8 mouse cellular contexts compared by ENCODE assay signal in the genomic region with DNA sequence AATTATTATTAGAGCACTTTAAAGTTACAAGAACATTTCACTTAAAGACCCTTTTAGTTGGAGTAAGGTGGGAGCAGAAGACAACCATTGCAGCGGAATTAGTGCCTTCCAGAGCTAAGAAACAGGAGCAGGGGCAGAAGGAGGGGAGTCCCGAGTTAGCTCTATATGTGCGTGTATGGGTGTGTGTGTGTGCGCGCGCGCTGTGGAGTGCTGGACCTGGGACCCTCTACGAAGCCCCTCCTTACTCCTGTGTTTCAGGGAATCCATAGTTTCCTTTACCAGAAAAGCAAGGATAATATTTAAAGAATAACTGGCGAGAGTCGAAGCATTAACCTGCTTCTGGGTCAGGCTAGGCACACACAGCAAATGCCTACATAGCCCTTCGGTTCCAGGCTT. TPM values are rescaled to one million over a fixed set of nuclear protein-coding genes. Genes with fewer than 3 reads are reported as not detected.
DNase-seq lines count a peak whose midpoint lies in the region; ATAC-seq and TF ChIP-seq lines count a peak whose summit lies in the region.

No protein-coding gene starts in this region.

- no peak for TF ChIP-seq POLR2A in limb, embryonic 14.5 days (IDR thresholded peaks at IDR 0.05; ENCODE audit: borderline replicate concordance, extremely low read depth, insufficient read depth, insufficient read length)

- peak overlapping the region; percentile 80 for H3K27ac ChIP-seq in kidney, embryonic 14.5 days (ENCODE audit: low read depth, low read length)
- H3K27ac ChIP-seq in ES-E14 (ENCODE audit: insufficient read depth, low read depth, low read length, poor library complexity, severe bottlenecking) = no peak overlapping the region
- peak overlapping the region; percentile 97 for H3K27ac ChIP-seq in forebrain, embryonic 10.5 days
- peak overlapping the region; percentile 53 for H3K27ac ChIP-seq in limb, embryonic 14.5 days (replicated peaks; ENCODE audit: low read depth, low read length)

- in situ Hi-C loops in ES-E14 (cut with MboI; ENCODE audit: low sequenced_read_pairs in 2 of 2, unreplicated experiment in 2 of 2) = no loop called here

- peaks cover 8% of the 10 kb centered on the region for H3K9me3 ChIP-seq in kidney, embryonic 14.5 days (ENCODE audit: control insufficient read depth, low read length)
- H3K9me3 ChIP-seq in ES-E14 (ENCODE audit: control insufficient read depth, insufficient read depth, low read depth, low read length) = no peaks in the 10 kb centered on the region
- H3K9me3 ChIP-seq in forebrain, embryonic 10.5 days = peaks cover 13% of the 10 kb centered on the region
- peaks cover 10% of the 10 kb centered on the region for H3K9me3 ChIP-seq in limb, embryonic 14.5 days (ENCODE audit: control insufficient read depth, low read length)

- H3K36me3 ChIP-seq in kidney, embryonic 14.5 days (ENCODE audit: control insufficient read depth, insufficient read depth, low read length) = peaks cover 17% of the 10 kb centered on the region; the same call in 1 of the 2 replicates
- H3K36me3 ChIP-seq in ES-E14 (ENCODE audit: control insufficient read depth, insufficient read depth, low read length, poor library complexity, severe bottlenecking) = 0 out of 2 replicates have a peak, but pooled peaks cover 5% of the 10 kb centered on the region
- peaks cover 29% of the 10 kb centered on the region for H3K36me3 ChIP-seq in forebrain, embryonic 10.5 days (replicated peaks)
- H3K36me3 ChIP-seq in limb, embryonic 14.5 days (ENCODE audit: control insufficient read depth, insufficient read depth, low read length) = peaks cover 9% of the 10 kb centered on the region

- peak overlapping the region; percentile 90 for H3K4me3 ChIP-seq in kidney, embryonic 14.5 days (ENCODE audit: low read length)
- H3K4me3 ChIP-seq in ES-E14 (ENCODE audit: insufficient read depth in 1 of 2, low read depth in 1 of 2, low read length in 2 of 2, poor library complexity in 1 of 2, severe bottlenecking in 1 of 2) = peak overlapping the region; percentile 87 to 100
- H3K4me3 ChIP-seq in forebrain, embryonic 10.5 days = peak overlapping the region; percentile 97
- peak overlapping the region; percentile 87 for H3K4me3 ChIP-seq in limb, embryonic 14.5 days (replicated peaks; ENCODE audit: low read length)

- WGBS in kidney, embryonic 14.5 days = 2% methylated on average over 11 of the region's 11 CpGs
- 5% methylated on average over 11 of the region's 11 CpGs for WGBS in forebrain, embryonic 10.5 days
- 2% methylated on average over 11 of the region's 11 CpGs for WGBS in limb, embryonic 14.5 days

- no peak for DNase-seq in kidney, adult 11 months
- no peak for DNase-seq in ES-E14 (ENCODE audit: low read depth, low spot score)
- no peak for DNase-seq in forebrain, embryonic 10.5 days (ENCODE audit: extremely low spot score, low spot score)
- no peak for DNase-seq in limb, embryonic 14.5 days (ENCODE audit: low spot score)
- no peak for DNase-seq in ovary, postnatal 36 days (ENCODE audit: low spot score)
- no peak for DNase-seq in layer of hippocampus, adult 11-12 months (ENCODE audit: low spot score)
- no peak for DNase-seq in frontal cortex, postnatal 25 days (ENCODE audit: low spot score in 2 of 2)

- peak overlapping the region; percentile 89 for H3K9ac ChIP-seq in kidney, embryonic 14.5 days (ENCODE audit: low read depth, low read length)
- peak overlapping the region; percentile 54 for H3K9ac ChIP-seq in ES-E14 (ENCODE audit: insufficient read depth, low read depth, low read length, poor library complexity, severe bottlenecking)
- H3K9ac ChIP-seq in limb, embryonic 14.5 days (ENCODE audit: low read depth, low read length, severe bottlenecking) = peak overlapping the region; percentile 79

- ATAC-seq in kidney, embryonic 14.5 days (ENCODE audit: low FRiP score, low TSS enrichment) = peak; percentile 38
- ATAC-seq in limb, embryonic 14.5 days (ENCODE audit: low FRiP score, low read depth) = peak; percentile 39; the same call in 1 of the 2 replicates

- no peaks in the 10 kb centered on the region for H3K27me3 ChIP-seq in kidney, embryonic 14.5 days (ENCODE audit: control insufficient read depth, insufficient read depth, low read length)
- H3K27me3 ChIP-seq in forebrain, embryonic 10.5 days (ENCODE audit: poor library complexity, severe bottlenecking) = no peaks in the 10 kb centered on the region
- no peaks in the 10 kb centered on the region for H3K27me3 ChIP-seq in limb, embryonic 14.5 days (ENCODE audit: control insufficient read depth, insufficient read depth, low read length)

- peaks cover 21% of the 10 kb centered on the region for H3K4me1 ChIP-seq in kidney, embryonic 14.5 days (ENCODE audit: control insufficient read depth, insufficient read depth, low read length)
- peaks cover 2 to 8% of the 10 kb centered on the region in 2 experiments; a peak in 2 of 4 replicates for H3K4me1 ChIP-seq in ES-E14 (ENCODE audit: control insufficient read depth in 2 of 2, insufficient read depth in 2 of 2, low read length in 2 of 2, poor library complexity in 1 of 2)
- H3K4me1 ChIP-seq in forebrain, embryonic 10.5 days = peaks cover 39% of the 10 kb centered on the region
- H3K4me1 ChIP-seq in limb, embryonic 14.5 days (ENCODE audit: control insufficient read depth, insufficient read depth, low read length) = peaks cover 12% of the 10 kb centered on the region; the same call in 1 of the 2 replicates

- H3K4me2 ChIP-seq in kidney, embryonic 14.5 days (replicated peaks; ENCODE audit: low read depth, low read length) = peak overlapping the region; percentile 85
- H3K4me2 ChIP-seq in limb, embryonic 14.5 days (replicated peaks; ENCODE audit: low read depth, low read length, severe bottlenecking) = peak overlapping the region; percentile 85

TF ChIP-seq in ES-E14, 5 proteins besides CTCF, POLR2A, EP300 and RAD21:
- TF ChIP-seq CHD2 (IDR thresholded peaks at IDR 0.05; ENCODE audit: low read depth, low read length) (no peak), MAFK (IDR thresholded peaks at IDR 0.05; ENCODE audit: insufficient read depth, low read depth, low read length) (no peak), HCFC1 (IDR thresholded peaks at IDR 0.05; ENCODE audit: borderline replicate concordance, insufficient read depth, low read length) (no peak), ZC3H11A (IDR thresholded peaks at IDR 0.05; ENCODE audit: borderline replicate concordance, low read depth, low read length) (no peak), ZNF384 (IDR thresholded peaks at IDR 0.05; ENCODE audit: low read depth, low read length) (no peak)

RNA-seq across cellular contexts. Expression of a gene that starts 0.6 kb away (rescaled TPM):
- 134 and 168 TPM in 2 replicates for polyA plus RNA-seq in kidney, embryonic 14.5 days (2014; fragmentation: Nextera tagmentation; extraction: Ambion mirVana)
- 14.0 and 30.4 TPM in 2 replicates for total RNA-seq in ES-E14 (2012; rRNA removed)
- polyA plus RNA-seq in forebrain, embryonic 10.5 days (2016; fragmentation: Nextera tagmentation; extraction: Ambion mirVana) = 134 and 135 TPM in 2 replicates
- 46.6 and 49.5 TPM in 2 replicates for polyA plus RNA-seq in limb, embryonic 14.5 days (2012; rRNA removed)
- polyA plus RNA-seq in limb, embryonic 14.5 days (2014; fragmentation: Nextera tagmentation; extraction: Ambion mirVana) = 101 and 109 TPM in 2 replicates

RNA-seq across cellular contexts. Expression of a gene that starts 0.7 kb away (rescaled TPM):
- polyA plus RNA-seq in kidney, embryonic 14.5 days (2014; fragmentation: Nextera tagmentation; extraction: Ambion mirVana) = 0.30 and 0.32 TPM in 2 replicates
- not detected in 2 replicates for total RNA-seq in ES-E14 (2012; rRNA removed)
- polyA plus RNA-seq in forebrain, embryonic 10.5 days (2016; fragmentation: Nextera tagmentation; extraction: Ambion mirVana) = 0.12 and 0.15 TPM in 2 replicates
- polyA plus RNA-seq in limb, embryonic 14.5 days (2012; rRNA removed) = 0.24 and 0.27 TPM in 2 replicates
- polyA plus RNA-seq in limb, embryonic 14.5 days (2014; fragmentation: Nextera tagmentation; extraction: Ambion mirVana) = 0.36 TPM in 1 of 2 replicates, not detected in the other

RNA-seq across cellular contexts. Expression of a gene that starts 0.7 kb away (rescaled TPM):
- polyA plus RNA-seq in kidney, embryonic 14.5 days (2014; fragmentation: Nextera tagmentation; extraction: Ambion mirVana) = 5.0 and 13.6 TPM in 2 replicates
- 13.2 and 14.3 TPM in 2 replicates for total RNA-seq in ES-E14 (2012; rRNA removed)
- 10.8 and 12.0 TPM in 2 replicates for polyA plus RNA-seq in forebrain, embryonic 10.5 days (2016; fragmentation: Nextera tagmentation; extraction: Ambion mirVana)
- 3.5 and 3.8 TPM in 2 replicates for polyA plus RNA-seq in limb, embryonic 14.5 days (2012; rRNA removed)
- 9.3 and 10.7 TPM in 2 replicates for polyA plus RNA-seq in limb, embryonic 14.5 days (2014; fragmentation: Nextera tagmentation; extraction: Ambion mirVana)
